17 mouse cellular contexts compared by ENCODE assay signal in genomic region chr13:63148157-63148556, GRCm38 (mm10).
DNase-seq lines count a peak whose midpoint lies in the region; ATAC-seq and TF ChIP-seq lines count a peak whose summit lies in the region.
"Had no signal": no experiment of that assay in that cellular context is flagged by ENCODE, and none has a peak within 500 bp of the region (broad histone marks: within the 10 kb centered on the region; RNA-seq: fewer than 3 reads in every experiment).

No protein-coding gene starts in this region.

- no peak for ATAC-seq in kidney, embryonic 16.5 days (ENCODE audit: low FRiP score, low TSS enrichment)
- ATAC-seq: forebrain, embryonic 14.5 days; midbrain, embryonic 13.5 days had no signal

- no peaks in the 10 kb centered on the region for H3K9me3 ChIP-seq in kidney, embryonic 16.5 days (ENCODE audit: low read length)
- H3K9me3 ChIP-seq: heart, embryonic 12.5 days; hindbrain, embryonic 10.5 days; midbrain, embryonic 13.5 days had no signal

- peak overlapping the region; percentile 64 for H3K27ac ChIP-seq in kidney, adult 2 months (ENCODE audit: insufficient read depth, low read depth, low read length)
- 0 out of 2 replicates have a peak overlapping the region, but pooled peaks have one; percentile 39 for H3K27ac ChIP-seq in kidney, embryonic 16.5 days (ENCODE audit: low read length)
- H3K27ac ChIP-seq: hindbrain, embryonic 10.5 days; midbrain, embryonic 13.5 days had no signal

- 83% methylated on average over 1 of the region's 1 CpGs for WGBS in kidney, adult 2 months
- WGBS in kidney, embryonic 16.5 days: 72% methylated on average over 1 of the region's 1 CpGs

- H3K27me3 ChIP-seq in kidney, adult 2 months (replicated peaks; ENCODE audit: control insufficient read depth, insufficient read depth, low read length): no peaks in the 10 kb centered on the region
- no peaks in the 10 kb centered on the region for H3K27me3 ChIP-seq in kidney, embryonic 16.5 days (ENCODE audit: insufficient read depth, low read length)
- H3K27me3 ChIP-seq: heart, embryonic 12.5 days had no signal

- no peak overlapping the region for H3K4me3 ChIP-seq in kidney, adult 2 months (ENCODE audit: insufficient read depth, low read depth, low read length)
- H3K4me3 ChIP-seq in kidney, embryonic 16.5 days (ENCODE audit: low read length): no peak overlapping the region
- H3K4me3 ChIP-seq: heart, embryonic 12.5 days; hindbrain, embryonic 10.5 days; midbrain, embryonic 13.5 days had no signal

- TF ChIP-seq CTCF in kidney, adult 2 months (conservative IDR thresholded peaks at IDR 0.05; ENCODE audit: insufficient read depth, insufficient read length, low read depth, low read length): no peak

- 0 out of 2 replicates have a peak, but pooled peaks cover 2% of the 10 kb centered on the region for H3K4me1 ChIP-seq in kidney, adult 2 months (ENCODE audit: control insufficient read depth, insufficient read depth, low read length)
- peaks cover 6% of the 10 kb centered on the region; the same call in 1 of the 2 replicates for H3K4me1 ChIP-seq in kidney, embryonic 16.5 days (ENCODE audit: insufficient read depth, low read length)

- intact Hi-C loops in heart, postnatal 10 days (cut with DNase I): no loop called here

- no peak for TF ChIP-seq POLR2A in kidney, adult 2 months (IDR thresholded peaks at IDR 0.05; ENCODE audit: low read depth, low read length)

- no peak overlapping the region for H3K4me2 ChIP-seq in kidney, embryonic 16.5 days (replicated peaks; ENCODE audit: low read depth, low read length)
- H3K4me2 ChIP-seq: heart, embryonic 12.5 days; midbrain, embryonic 13.5 days had no signal

- no peak overlapping the region for H3K9ac ChIP-seq in kidney, embryonic 16.5 days (replicated peaks; ENCODE audit: low read length)
- H3K9ac ChIP-seq: heart, embryonic 12.5 days; liver, postnatal 0 days; midbrain, embryonic 13.5 days had no signal

- peak; percentile 94 for DNase-seq in heart, adult 11 months
- DNase-seq in heart, postnatal 10 days: no peak
- peak; percentile 77 for DNase-seq in kidney, adult 2 months
- DNase-seq in kidney, adult 18-20 months: no peak
- peak; percentile 49 for DNase-seq in ES-CJ7 (ENCODE audit: low read depth, low spot score)
- DNase-seq in ovary, postnatal 10 days (ENCODE audit: low spot score): no peak
- no peak for DNase-seq in spleen, adult 12 weeks (ENCODE audit: low spot score)
- DNase-seq: adrenal gland, adult 8-10 months; cerebellum, adult 9-11 months; liver, postnatal 0 days; lung, postnatal 4 days; thymus, adult 18-20 months had no signal

- no peaks in the 10 kb centered on the region for H3K36me3 ChIP-seq in kidney, adult 2 months (ENCODE audit: control insufficient read depth, insufficient read depth, low read length)
- H3K36me3 ChIP-seq in kidney, embryonic 16.5 days (ENCODE audit: insufficient read depth, low read length): no peaks in the 10 kb centered on the region
- H3K36me3 ChIP-seq: heart, embryonic 12.5 days; hindbrain, embryonic 10.5 days; midbrain, embryonic 13.5 days had no signal

Comparison
In these comparisons a context has a peak if more than half of its experiments do, and no peak if none do; other contexts are left out.
1. DNase-seq: peak in heart, adult 11 months (single experiment), kidney, adult 2 months (single experiment) and ES-CJ7 (single experiment); none in heart, postnatal 10 days (0 of 2), kidney, adult 18-20 months (single experiment), ovary, postnatal 10 days (single experiment) and spleen, adult 12 weeks (single experiment).